Mouse (Mus musculus) forebrain, embryonic 15.5 days (tissue): ENCODE results near the gene Aebp2. TPM values are rescaled to one million over a fixed set of nuclear protein-coding genes. Genes with fewer than 3 reads are reported as not detected.

Experiments used
- ATAC-seq: fragments of 200-750 bp; cut with Nextera tagmentation; replicated peaks from 2 replicates; pipeline ENCODE4 v1.8.0; 2017; ENCODE audit warnings: mild to moderate bottlenecking, moderate TSS enrichment, moderate library complexity
- H3K27ac ChIP-seq: fragments of 300-500 bp; sonication (generic); replicated peaks from 2 replicates; pipeline ENCODE4 v1.5.1; 2015; ENCODE audit warnings: mild to moderate bottlenecking, inconsistent platforms
- H3K27me3 ChIP-seq: fragments of 300-500 bp; sonication (generic); 2 replicates; pipeline ENCODE4 v1.6.1; 2015; ENCODE audit warnings: inconsistent platforms
- H3K36me3 ChIP-seq: fragments of 300-500 bp; sonication (generic); 2 replicates; pipeline ENCODE4 v1.6.1; 2015; ENCODE audit warnings: mild to moderate bottlenecking, inconsistent platforms
- H3K4me1 ChIP-seq: fragments of 300-500 bp; sonication (generic); 2 replicates; pipeline ENCODE4 v1.6.1; 2015; ENCODE audit warnings: inconsistent platforms
- H3K4me2 ChIP-seq: fragments of 300-500 bp; sonication (generic); replicated peaks from 2 replicates; pipeline ENCODE4 v1.6.1; 2015; ENCODE audit warnings: mild to moderate bottlenecking, inconsistent platforms
- H3K4me3 ChIP-seq: fragments of 300-500 bp; sonication (generic); 2 replicates; pipeline ENCODE4 v1.5.1; 2015; ENCODE audit warnings: mild to moderate bottlenecking, inconsistent platforms
- H3K9ac ChIP-seq: fragments of 300-500 bp; sonication (generic); replicated peaks from 2 replicates; pipeline ENCODE4 v1.6.1; 2015; ENCODE audit warnings: mild to moderate bottlenecking, inconsistent platforms
- H3K9me3 ChIP-seq: fragments of 300-500 bp; sonication (generic); 2 replicates; pipeline ENCODE4 v1.6.1; 2016; ENCODE audit warnings: inconsistent platforms
- WGBS: fragments of 180-500 bp; shearing (Covaris S2); methylation state at CpG from one replicate; pipeline ENCODE4 v1.1.7; 2015; ENCODE audit warnings: mixed read lengths; 5-methylcytosine and 5-hydroxymethylcytosine counted together
- polyA plus RNA-seq: library from polyadenylated mRNA; unstranded; fragments of >200 nt; fragmentation: Nextera tagmentation; extraction: Ambion mirVana; gene quantifications from 2 replicates; pipeline ENCODE4 v1.2.1, GENCODE M21; 2015

The Aebp2 gene
- polyA plus RNA-seq, 1 experiment from 2014 or later = 9.0 TPM

GRCm38 (mm10) chr6:140714905-140715365, 92.5 kb downstream of the Aebp2 start:
- no peak overlapping the region for H3K9ac ChIP-seq
- H3K27me3 ChIP-seq = peaks cover 6% of the 10 kb centered on the region; the same call in 1 of the 2 replicates
- H3K9me3 ChIP-seq = no peaks in the 10 kb centered on the region
- H3K36me3 ChIP-seq = no peaks in the 10 kb centered on the region
- peak; percentile 74 for ATAC-seq
- no peak overlapping the region for H3K27ac ChIP-seq
- no peak overlapping the region for H3K4me2 ChIP-seq
- H3K4me3 ChIP-seq = no peak overlapping the region
- 20% methylated on average over 10 of the region's 10 CpGs for WGBS
- no peaks in the 10 kb centered on the region for H3K4me1 ChIP-seq

GRCm38 (mm10) chr6:140722058-140722457, 99.6 kb downstream of the Aebp2 start:
- Histone ChIP-seq H3K4me3 (no peak overlapping the region), H3K27me3 (no peaks in the 10 kb centered on the region), H3K4me1 (no peaks in the 10 kb centered on the region), H3K9ac (no peak overlapping the region), H3K27ac (no peak overlapping the region), H3K36me3 (no peaks in the 10 kb centered on the region), H3K4me2 (no peak overlapping the region), H3K9me3 (no peaks in the 10 kb centered on the region)
- no peak for ATAC-seq
- WGBS = 88% methylated on average over 10 of the region's 10 CpGs

Other genes with a start within 250 kb of the Aebp2 start
- 31.6 and 32.7 TPM in 2 replicates for gene Plekha5, start 198.6 kb upstream of the Aebp2 start, polyA plus RNA-seq
- not detected in 2 replicates for gene Gm11077, start 106.6 kb downstream of the Aebp2 start, polyA plus RNA-seq